Mouse (Mus musculus): ENCODE results near the gene Mfap3. TPM values are rescaled to one million over a fixed set of nuclear protein-coding genes. Genes with fewer than 3 reads are reported as not detected.

The Mfap3 gene
- polyA plus RNA-seq, 1 experiment from 2014 or later = 32.7 TPM

GRCm38 (mm10) chr11:57568950-57569490 lies 50.6 kb downstream of the Mfap3 start:
- Histone ChIP-seq H3K4me3 (ENCODE audit: control insufficient read depth in 1 of 2, insufficient read depth in 1 of 2, low read depth in 1 of 2, low read length in 2 of 2) (no peak overlapping the region), H3K36me3 (ENCODE audit: control insufficient read depth, insufficient read depth, low read length) (no peaks in the 10 kb centered on the region), H3K4me2 (ENCODE audit: low read length) (no peak overlapping the region), H3K27me3 (ENCODE audit: control insufficient read depth, insufficient read depth, low read length) (peaks cover 4% of the 10 kb centered on the region; the same call in 1 of the 2 replicates), H3K4me1 (ENCODE audit: control insufficient read depth in 2 of 2, insufficient read depth in 2 of 2, low read length in 2 of 2) (peaks cover 10 to 12% of the 10 kb centered on the region in 2 experiments; a peak in 2 of 4 replicates), H3K9me3 (ENCODE audit: control insufficient read depth, low read length) (peaks cover 14% of the 10 kb centered on the region), H3K27ac (replicated peaks in 1 of 2; ENCODE audit: control insufficient read depth in 1 of 2, insufficient read depth in 1 of 2, low read depth in 2 of 2, low read length in 2 of 2) (no peak overlapping the region), H3K9ac (ENCODE audit: low read length) (no peak overlapping the region)
- 82% methylated on average over 2 of the region's 2 CpGs for WGBS
- no peak for ATAC-seq (ENCODE audit: insufficient number of reproducible peaks, insufficient read depth, low FRiP score, low read depth)

- Histone ChIP-seq H3K36me3 (ENCODE audit: control insufficient read depth, insufficient read depth, low read length) (no peaks in the 10 kb centered on the region), H3K9ac (ENCODE audit: low read length) (no peak overlapping the region), H3K27me3 (ENCODE audit: control insufficient read depth, insufficient read depth, low read length) (peaks cover 4% of the 10 kb centered on the region; the same call in 1 of the 2 replicates), H3K27ac (replicated peaks in 1 of 2; ENCODE audit: control insufficient read depth in 1 of 2, insufficient read depth in 1 of 2, low read depth in 2 of 2, low read length in 2 of 2) (no peak overlapping the region), H3K4me2 (ENCODE audit: low read length) (no peak overlapping the region), H3K4me1 (ENCODE audit: control insufficient read depth in 2 of 2, insufficient read depth in 2 of 2, low read length in 2 of 2) (peaks cover 8 to 15% of the 10 kb centered on the region in 2 experiments; a peak in 2 of 4 replicates), H3K4me3 (ENCODE audit: control insufficient read depth in 1 of 2, insufficient read depth in 1 of 2, low read depth in 1 of 2, low read length in 2 of 2) (no peak overlapping the region), H3K9me3 (ENCODE audit: control insufficient read depth, low read length) (peaks cover 14% of the 10 kb centered on the region)
- no peak for ATAC-seq (ENCODE audit: insufficient number of reproducible peaks, insufficient read depth, low FRiP score, low read depth)
- WGBS = 60% methylated on average over 3 of the region's 3 CpGs
Measured at GRCm38 (mm10) chr11:57571035-57571434, 52.6 kb downstream of the Mfap3 start.

- 26% methylated on average over 14 of the region's 14 CpGs for WGBS
- peak overlapping the region; percentile 2 to 7; a peak in 1 of 4 replicates for H3K4me3 ChIP-seq (ENCODE audit: control insufficient read depth in 1 of 2, insufficient read depth in 1 of 2, low read depth in 1 of 2, low read length in 2 of 2)
- no peak overlapping the region for H3K27ac ChIP-seq (replicated peaks in 1 of 2; ENCODE audit: control insufficient read depth in 1 of 2, insufficient read depth in 1 of 2, low read depth in 2 of 2, low read length in 2 of 2)
- H3K36me3 ChIP-seq (ENCODE audit: control insufficient read depth, insufficient read depth, low read length) = no peaks in the 10 kb centered on the region
- peaks cover 4% of the 10 kb centered on the region; the same call in 1 of the 2 replicates for H3K27me3 ChIP-seq (ENCODE audit: control insufficient read depth, insufficient read depth, low read length)
- peaks cover 14% of the 10 kb centered on the region for H3K9me3 ChIP-seq (ENCODE audit: control insufficient read depth, low read length)
- H3K9ac ChIP-seq (ENCODE audit: low read length) = peak overlapping the region; percentile 22; the same call in 1 of the 2 replicates
- H3K4me1 ChIP-seq (ENCODE audit: control insufficient read depth in 2 of 2, insufficient read depth in 2 of 2, low read length in 2 of 2) = peaks cover 5 to 8% of the 10 kb centered on the region in 2 experiments; a peak in 2 of 4 replicates
- no peak for ATAC-seq (ENCODE audit: insufficient number of reproducible peaks, insufficient read depth, low FRiP score, low read depth)
- peak overlapping the region; percentile 46 for H3K4me2 ChIP-seq (ENCODE audit: low read length)
Measured at GRCm38 (mm10) chr11:57573686-57574274, 55.3 kb downstream of the Mfap3 start.

- no peaks in the 10 kb centered on the region for H3K9me3 ChIP-seq (ENCODE audit: control insufficient read depth, low read length)
- ATAC-seq (ENCODE audit: insufficient number of reproducible peaks, insufficient read depth, low FRiP score, low read depth) = no peak
- no peak overlapping the region for H3K27ac ChIP-seq (replicated peaks in 1 of 2; ENCODE audit: control insufficient read depth in 1 of 2, insufficient read depth in 1 of 2, low read depth in 2 of 2, low read length in 2 of 2)
- H3K9ac ChIP-seq (ENCODE audit: low read length) = no peak overlapping the region
- H3K4me1 ChIP-seq (ENCODE audit: control insufficient read depth in 2 of 2, insufficient read depth in 2 of 2, low read length in 2 of 2) = peaks cover 5 to 8% of the 10 kb centered on the region in 2 experiments; a peak in 2 of 4 replicates
- no peaks in the 10 kb centered on the region for H3K36me3 ChIP-seq (ENCODE audit: control insufficient read depth, insufficient read depth, low read length)
- 67% methylated on average over 6 of the region's 6 CpGs for WGBS
- no peak overlapping the region for H3K4me3 ChIP-seq (ENCODE audit: control insufficient read depth in 1 of 2, insufficient read depth in 1 of 2, low read depth in 1 of 2, low read length in 2 of 2)
- peaks cover 4% of the 10 kb centered on the region; the same call in 1 of the 2 replicates for H3K27me3 ChIP-seq (ENCODE audit: control insufficient read depth, insufficient read depth, low read length)
- no peak overlapping the region for H3K4me2 ChIP-seq (ENCODE audit: low read length)
Measured at GRCm38 (mm10) chr11:57576871-57577515, 58.5 kb downstream of the Mfap3 start.

- no peaks in the 10 kb centered on the region for H3K27me3 ChIP-seq (ENCODE audit: control insufficient read depth, insufficient read depth, low read length)
- H3K4me2 ChIP-seq (ENCODE audit: low read length) = no peak overlapping the region
- H3K9me3 ChIP-seq (ENCODE audit: control insufficient read depth, low read length) = no peaks in the 10 kb centered on the region
- H3K27ac ChIP-seq (replicated peaks in 1 of 2; ENCODE audit: control insufficient read depth in 1 of 2, insufficient read depth in 1 of 2, low read depth in 2 of 2, low read length in 2 of 2) = no peak overlapping the region
- no peaks in the 10 kb centered on the region for H3K36me3 ChIP-seq (ENCODE audit: control insufficient read depth, insufficient read depth, low read length)
- peaks cover 13% of the 10 kb centered on the region in 2 experiments; a peak in 3 of 4 replicates for H3K4me1 ChIP-seq (ENCODE audit: control insufficient read depth in 2 of 2, insufficient read depth in 2 of 2, low read length in 2 of 2)
- H3K9ac ChIP-seq (ENCODE audit: low read length) = no peak overlapping the region
- H3K4me3 ChIP-seq (ENCODE audit: control insufficient read depth in 1 of 2, insufficient read depth in 1 of 2, low read depth in 1 of 2, low read length in 2 of 2) = no peak overlapping the region
- no peak for ATAC-seq (ENCODE audit: insufficient number of reproducible peaks, insufficient read depth, low FRiP score, low read depth)
- WGBS = 20% methylated on average over 10 of the region's 10 CpGs
Measured at GRCm38 (mm10) chr11:57582818-57583635, 64.6 kb downstream of the Mfap3 start.

Other genes with a start within 250 kb of the Mfap3 start
- 37.1 and 47.0 TPM in 2 replicates for gene Fam114a2, start within 50 bp of the Mfap3 start, polyA plus RNA-seq (2014; fragmentation: Nextera tagmentation; extraction: Ambion mirVana)
- 6.3 and 6.6 TPM in 2 replicates for gene Galnt10, start 126.8 kb downstream of the Mfap3 start, polyA plus RNA-seq (2014; fragmentation: Nextera tagmentation; extraction: Ambion mirVana)